Mouse (Mus musculus) testis, adult 10 weeks (tissue): ENCODE measurements around the gene Vps36. TPM values are rescaled to one million over a fixed set of nuclear protein-coding genes. Genes with fewer than 3 reads are reported as not detected.

Source experiments
- polyA plus RNA-seq: library from polyadenylated mRNA; stranded (reverse); fragments of 350-450 nt; fragmentation: Illumina TruSeq; extraction: RNeasy Lipid Tissue Mini Kit (QIAGEN cat#74804); gene quantifications from one replicate; pipeline ENCODE4 v1.2.3, GENCODE M21; 2014; ENCODE audit warnings: low read depth, low replicate concordance

The Vps36 gene
- polyA plus RNA-seq: 30.8 TPM

DNA sequence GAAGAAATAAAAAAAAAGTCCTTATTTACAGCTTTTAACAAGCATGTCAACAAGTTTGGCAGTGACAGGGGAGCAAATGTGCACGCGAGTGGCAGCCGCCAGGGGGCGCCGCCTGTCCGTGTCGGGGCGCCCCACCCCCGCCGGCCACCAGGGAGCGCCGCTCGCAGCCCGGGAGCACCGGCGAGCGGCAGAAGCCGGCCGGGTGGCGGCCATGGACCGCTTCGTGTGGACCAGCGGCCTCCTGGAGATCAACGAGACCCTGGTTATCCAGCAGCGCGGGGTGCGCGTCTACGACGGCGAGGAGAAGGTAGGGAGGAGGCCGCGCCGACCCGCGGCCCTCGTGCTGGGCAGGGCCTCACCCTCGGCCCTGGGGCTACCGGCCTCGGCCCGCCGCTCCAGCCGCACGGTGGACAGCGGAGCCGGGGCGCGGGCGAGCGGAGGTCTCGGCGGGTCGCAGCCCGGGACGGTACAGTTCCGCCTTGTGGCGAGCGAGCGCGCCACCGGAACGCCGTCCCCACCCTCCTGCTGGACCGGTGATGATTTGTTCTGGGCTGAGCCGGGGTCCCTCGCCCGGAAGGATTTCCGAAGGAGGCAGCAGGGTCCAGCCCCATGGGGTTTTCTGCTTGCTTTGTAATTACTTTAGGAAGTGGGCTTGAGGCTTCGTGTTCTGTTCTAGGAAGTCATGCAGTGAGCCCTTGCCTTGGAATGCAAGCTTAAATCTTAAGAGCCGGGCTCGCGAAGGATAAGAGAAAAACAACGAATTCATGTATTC is at the start of gene Vps36:
Gene Vps36 (plus strand): TSS at position 150 of the 772 bp plus-strand sequence.

DNA sequence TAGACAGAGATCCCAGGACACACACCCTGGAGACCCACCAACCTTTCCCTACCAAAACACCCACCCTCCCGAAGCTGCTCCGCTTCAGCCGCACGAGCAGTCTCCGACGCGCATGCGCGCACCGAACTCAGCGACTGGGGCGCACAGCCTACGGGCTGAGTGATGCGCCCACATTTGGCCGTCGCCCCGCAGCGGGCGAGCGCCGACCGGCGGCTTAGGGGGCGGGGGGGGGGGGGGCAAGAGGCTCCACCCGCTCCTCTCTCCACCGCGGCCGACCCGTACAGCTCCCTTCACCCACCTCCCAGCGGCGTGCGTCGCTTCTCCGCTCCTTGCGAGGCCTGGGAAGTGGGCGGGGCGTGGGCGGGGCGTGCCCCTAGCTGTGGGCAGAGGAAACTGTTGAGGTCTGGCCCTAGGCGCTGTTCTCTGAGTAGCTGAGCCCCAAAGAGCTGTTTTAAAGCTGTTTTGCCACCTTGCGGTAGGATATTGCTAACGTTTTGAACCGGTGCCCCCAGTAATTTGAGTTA is 26.5 kb upstream of the Vps36 start, which contains the start of gene Nek3:
Gene Nek3 (minus strand): TSS at position 356 of the 524 bp plus-strand sequence.

DNA sequence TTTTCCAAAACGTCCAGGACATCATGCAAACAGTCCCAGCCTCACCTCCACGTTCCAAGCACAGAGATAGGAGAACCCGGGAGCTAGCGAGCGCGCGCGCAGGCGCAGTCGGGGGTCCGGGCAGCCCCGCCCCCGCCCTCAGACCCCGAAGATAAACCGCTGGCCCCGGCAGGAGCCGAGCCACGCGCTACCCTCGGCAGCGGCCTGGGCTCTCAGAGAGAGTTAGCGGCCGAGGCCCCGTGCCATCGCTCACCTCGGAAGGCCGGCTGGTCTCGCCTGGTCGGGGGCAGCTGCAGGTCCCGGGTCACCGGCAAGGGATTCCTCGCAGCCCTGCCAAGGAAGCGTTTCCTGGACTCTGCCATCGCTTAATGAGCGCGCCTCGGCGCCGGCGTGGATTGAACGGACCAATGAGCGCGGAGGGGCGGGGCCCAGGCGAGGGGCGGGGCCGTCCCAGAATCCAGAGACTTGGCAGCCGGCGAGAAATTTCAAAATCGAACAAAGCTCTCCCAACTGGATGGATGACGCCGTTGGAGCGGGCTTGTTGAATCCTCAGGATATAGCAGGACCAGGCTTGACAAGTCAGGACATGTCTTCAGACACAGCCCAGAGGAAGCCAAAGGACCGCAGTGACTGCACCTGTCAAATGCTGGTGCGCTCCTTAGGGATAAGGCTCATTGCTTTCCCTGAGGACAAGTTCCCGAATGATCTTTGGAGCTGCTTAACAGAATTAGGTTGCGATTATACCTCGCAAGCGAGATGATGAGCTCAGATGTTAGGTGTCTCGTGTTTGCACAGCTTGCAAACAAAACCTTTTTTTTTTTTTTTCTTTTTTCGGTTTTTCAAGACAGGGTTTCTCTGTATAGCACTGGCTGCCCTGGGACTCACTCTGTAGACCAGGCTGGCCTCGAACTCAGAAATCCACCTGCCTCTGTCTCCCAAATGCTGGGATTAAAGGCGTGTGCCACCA is 6.9 kb upstream of the Vps36 start, which contains the start of gene Ckap2:
Gene Ckap2 (minus strand): TSS at position 389 of the 967 bp plus-strand sequence.

DNA sequence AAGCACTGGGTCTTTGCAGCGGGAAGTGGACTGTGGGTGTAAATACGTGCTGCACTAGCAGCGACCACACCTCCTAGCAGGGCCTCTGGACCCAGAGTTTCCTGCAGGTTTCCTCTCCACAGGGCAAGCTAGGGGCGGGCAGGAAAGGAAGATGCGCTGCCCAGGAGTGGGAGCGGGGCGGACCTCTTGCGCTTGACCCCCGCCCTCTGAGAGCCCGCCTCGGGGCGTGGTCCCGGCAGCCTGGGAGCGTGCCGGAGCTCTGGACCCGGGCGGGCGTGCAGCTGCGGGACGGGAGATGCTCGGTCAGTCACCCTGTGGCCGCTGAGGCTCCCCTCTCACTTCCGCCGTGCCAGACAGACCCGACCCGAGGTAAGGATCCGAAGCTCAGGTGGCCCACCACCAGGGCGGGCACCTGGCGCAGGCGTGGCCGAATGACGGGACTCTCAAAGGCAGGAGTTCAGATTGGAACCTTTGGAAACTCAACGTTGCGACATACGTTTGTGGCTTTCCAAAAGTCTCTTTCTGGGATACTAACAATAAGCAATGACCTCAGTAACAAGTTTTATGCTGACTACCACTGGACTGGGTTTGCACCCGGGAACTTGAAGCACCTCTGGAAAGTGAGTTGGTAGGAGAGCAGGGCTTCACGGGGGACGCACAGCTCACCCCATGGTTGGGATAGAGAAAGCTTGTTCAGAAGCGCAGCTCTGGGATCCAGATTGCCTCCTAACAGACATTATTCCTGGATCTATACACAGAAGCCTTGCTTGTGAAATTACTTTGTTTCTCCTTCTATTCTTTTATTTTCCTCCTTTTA is 34.7 kb downstream of the Vps36 start, which contains the start of gene Thsd1:
Gene Thsd1 (plus strand): TSS at position 253 of the 817 bp plus-strand sequence.

Other genes starting within 250 kb of the Vps36 start
- gene Defb13, start 246.0 kb upstream of the Vps36 start, polyA plus RNA-seq: not detected
- gene Fam90a1a, start 234.1 kb upstream of the Vps36 start, polyA plus RNA-seq: not detected
- 278 TPM for gene Ccdc70, start 223.0 kb upstream of the Vps36 start, polyA plus RNA-seq
- gene Atp7b, start 132.5 kb upstream of the Vps36 start, polyA plus RNA-seq: 0.94 TPM
- 19.0 TPM for gene Alg11, start 132.1 kb upstream of the Vps36 start, polyA plus RNA-seq
- 1.1 TPM for gene Nek5, start 67.8 kb upstream of the Vps36 start, polyA plus RNA-seq
- 2.0 TPM for gene Nek3, start 26.4 kb upstream of the Vps36 start, polyA plus RNA-seq
- 34.9 TPM for gene Ckap2, start 7.0 kb upstream of the Vps36 start, polyA plus RNA-seq
- 0.69 TPM for gene Thsd1, start 34.5 kb downstream of the Vps36 start, polyA plus RNA-seq
- gene Tpte, start 90.6 kb downstream of the Vps36 start, polyA plus RNA-seq: 18.2 TPM
- 0.97 TPM for gene Slc25a15, start 205.8 kb downstream of the Vps36 start, polyA plus RNA-seq
- gene Mrps31, start 218.6 kb downstream of the Vps36 start, polyA plus RNA-seq: 43.1 TPM